In the genomic region with DNA sequence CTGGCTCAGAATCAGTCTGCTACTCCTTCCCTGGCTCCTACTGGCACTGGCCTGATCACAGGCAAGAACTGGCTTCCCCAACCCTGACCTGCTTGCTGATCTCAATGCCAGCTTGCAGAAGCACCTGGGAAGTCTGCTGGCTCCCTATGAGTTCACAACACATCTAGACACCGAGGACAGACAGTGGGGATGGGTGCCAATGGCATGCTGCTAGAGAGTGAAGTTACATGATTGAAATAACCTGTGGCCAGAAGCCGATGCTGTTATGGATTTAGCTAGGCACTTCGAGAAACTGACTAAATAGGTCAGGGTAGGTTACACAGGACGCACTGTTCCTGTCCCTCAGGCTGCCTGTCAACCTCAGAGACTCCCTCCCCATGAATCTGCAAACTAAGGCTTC, we compare ENCODE assay signal across 14 mouse cellular contexts.
DNase-seq lines count a peak whose midpoint lies in the region; ATAC-seq lines count a peak whose summit lies in the region.
"Had no signal": no experiment of that assay in that cellular context is flagged by ENCODE, and none has a peak within 500 bp of the region (broad histone marks: within the 10 kb centered on the region; RNA-seq: fewer than 3 reads in every experiment).

No protein-coding gene starts in this region.

- ATAC-seq in hindbrain, embryonic 12.5 days (ENCODE audit: low FRiP score) = no peak
- ATAC-seq in kidney, embryonic 15.5 days (replicated peaks; ENCODE audit: low FRiP score) = no peak
- ATAC-seq: forebrain, embryonic 15.5 days; midbrain, embryonic 15.5 days had no signal

- H3K27ac ChIP-seq in hindbrain, embryonic 10.5 days = 0 out of 2 replicates have a peak overlapping the region, but pooled peaks have one; percentile 2
- H3K27ac ChIP-seq in hindbrain, embryonic 12.5 days = no peak overlapping the region
- no peak overlapping the region for H3K27ac ChIP-seq in kidney, embryonic 15.5 days
- H3K27ac ChIP-seq: forebrain, embryonic 15.5 days had no signal

- no peak overlapping the region for H3K9ac ChIP-seq in hindbrain, embryonic 12.5 days
- no peak overlapping the region for H3K9ac ChIP-seq in kidney, embryonic 15.5 days
- H3K9ac ChIP-seq: forebrain, embryonic 15.5 days; midbrain, embryonic 15.5 days had no signal

- no peak overlapping the region for H3K4me2 ChIP-seq in hindbrain, embryonic 12.5 days (replicated peaks)
- H3K4me2 ChIP-seq in kidney, embryonic 15.5 days = no peak overlapping the region
- H3K4me2 ChIP-seq: forebrain, embryonic 15.5 days; midbrain, embryonic 15.5 days had no signal

- no peaks in the 10 kb centered on the region for H3K36me3 ChIP-seq in hindbrain, embryonic 10.5 days
- no peaks in the 10 kb centered on the region for H3K36me3 ChIP-seq in hindbrain, embryonic 12.5 days
- H3K36me3 ChIP-seq in kidney, embryonic 15.5 days = no peaks in the 10 kb centered on the region
- H3K36me3 ChIP-seq: forebrain, embryonic 15.5 days; midbrain, embryonic 15.5 days had no signal

- H3K9me3 ChIP-seq in hindbrain, embryonic 10.5 days = no peaks in the 10 kb centered on the region
- no peaks in the 10 kb centered on the region for H3K9me3 ChIP-seq in hindbrain, embryonic 12.5 days (replicated peaks)
- H3K9me3 ChIP-seq in kidney, embryonic 15.5 days (replicated peaks) = no peaks in the 10 kb centered on the region
- H3K9me3 ChIP-seq: forebrain, embryonic 15.5 days; G1E; midbrain, embryonic 15.5 days had no signal

- H3K4me3 ChIP-seq in hindbrain, embryonic 10.5 days = no peak overlapping the region
- H3K4me3 ChIP-seq in hindbrain, embryonic 12.5 days = no peak overlapping the region
- no peak overlapping the region for H3K4me3 ChIP-seq in kidney, embryonic 15.5 days (replicated peaks)
- H3K4me3 ChIP-seq: forebrain, embryonic 15.5 days; midbrain, embryonic 15.5 days had no signal

- no peaks in the 10 kb centered on the region for H3K27me3 ChIP-seq in hindbrain, embryonic 10.5 days (ENCODE audit: insufficient read depth, poor library complexity, severe bottlenecking)
- no peaks in the 10 kb centered on the region for H3K27me3 ChIP-seq in hindbrain, embryonic 12.5 days
- H3K27me3 ChIP-seq in kidney, embryonic 15.5 days = peaks cover 19% of the 10 kb centered on the region
- H3K27me3 ChIP-seq: forebrain, embryonic 15.5 days; midbrain, embryonic 15.5 days had no signal

- peaks cover 56% of the 10 kb centered on the region for H3K4me1 ChIP-seq in hindbrain, embryonic 10.5 days (replicated peaks)
- peaks cover 57% of the 10 kb centered on the region for H3K4me1 ChIP-seq in hindbrain, embryonic 12.5 days
- H3K4me1 ChIP-seq in kidney, embryonic 15.5 days = peaks cover 40% of the 10 kb centered on the region

- intact Hi-C loops in gastrocnemius, postnatal 14 days (cut with DNase I; ENCODE audit: low total_unique reads) = no loop called here

- DNase-seq in hindbrain, embryonic 10.5 days (ENCODE audit: low spot score) = no peak
- peak; percentile 59 for DNase-seq in cerebellum, adult 11 months
- peak; percentile 59 for DNase-seq in cerebellum, adult 8-10 months
- DNase-seq in gastrocnemius, postnatal 14 days = peak; percentile 21
- DNase-seq in lung, postnatal 14 days = no peak
- DNase-seq: adrenal gland, adult 8-10 months; liver; lung, adult 2 months; thymus, adult 2 months had no signal

- WGBS in hindbrain, embryonic 10.5 days = 82% methylated on average over 4 of the region's 4 CpGs
- WGBS in hindbrain, embryonic 12.5 days = 85% methylated on average over 4 of the region's 4 CpGs
- WGBS in kidney, embryonic 15.5 days = 76% methylated on average over 4 of the region's 4 CpGs

Comparison
In these comparisons a context has a peak if more than half of its experiments do, and no peak if none do; other contexts are left out.
1. DNase-seq: peak in cerebellum, adult 11 months (single experiment), cerebellum, adult 8-10 months (single experiment) and gastrocnemius, postnatal 14 days (single experiment); none in hindbrain, embryonic 10.5 days (single experiment) and lung, postnatal 14 days (single experiment).